Mouse (Mus musculus) E14TG2a.4 (cell line): ENCODE results near the gene Gtpbp1.

ENCODE experiments used
- H3K27me3 ChIP-seq: 2 replicates; pipeline ENCODE4 v1.6.1; 2014; ENCODE audit warnings: low read length, control low read depth; ENCODE audit not compliant: insufficient read depth
- H3K36me3 ChIP-seq: 2 replicates; pipeline ENCODE4 v1.6.1; 2014; ENCODE audit warnings: low read length, control low read depth; ENCODE audit not compliant: insufficient read depth
- H3K4me1 ChIP-seq: replicated peaks from 2 replicates; pipeline ENCODE4 v1.6.1; 2014; ENCODE audit warnings: low read depth, low read length, control low read depth
- H3K4me3 ChIP-seq: replicated peaks from 2 replicates; pipeline ENCODE4 v1.5.1; 2014; ENCODE audit warnings: mild to moderate bottlenecking, low read length
- H3K9me3 ChIP-seq: 2 replicates; pipeline ENCODE4 v1.6.1; 2014; ENCODE audit warnings: low read length, control low read depth
- CTCF ChIP-seq: conservative IDR thresholded peaks from 2 replicates; pipeline ENCODE4 v1.5.1; 2014; ENCODE audit warnings: low read length
- NANOG ChIP-seq: IDR thresholded peaks from 2 replicates; pipeline ENCODE4 v1.6.1; 2014; ENCODE audit warnings: borderline replicate concordance, low read length, mixed read lengths
- POU5F1 ChIP-seq: IDR thresholded peaks from 2 replicates; pipeline ENCODE4 v1.6.1; 2014; ENCODE audit warnings: low read length, borderline replicate concordance

Gene Gtpbp1

GRCm38 (mm10) chr15:79690426-79691022 is at the start of gene Gtpbp1:
Gene Gtpbp1, plus strand, starts transcription at chr15:79690845.
- Histone ChIP-seq H3K4me3 (peak within 1 kb of the TSS; percentile 98), H3K36me3 (peaks cover 39% of the 10 kb centered on the region), H3K4me1 (peaks cover 70% of the 10 kb centered on the region), H3K27me3 (no peaks in the 10 kb centered on the region), H3K9me3 (no peaks in the 10 kb centered on the region)
- TF ChIP-seq CTCF (no peak), POU5F1 (no peak), NANOG (no peak)

- TF ChIP-seq POU5F1 (no peak), CTCF (no peak), NANOG (no peak)
- no peaks in the 10 kb centered on the region for H3K36me3 ChIP-seq
Measured at GRCm38 (mm10) chr15:79641135-79641817, 49.4 kb upstream of the Gtpbp1 start.

GRCm38 (mm10) chr15:79645483-79645882 is 45.2 kb upstream of the Gtpbp1 start:
- TF ChIP-seq NANOG = no peak
- TF ChIP-seq POU5F1 = no peak
- no peak for TF ChIP-seq CTCF
- Histone ChIP-seq H3K4me1 (peaks cover 39% of the 10 kb centered on the region), H3K9me3 (no peaks in the 10 kb centered on the region), H3K36me3 (no peaks in the 10 kb centered on the region), H3K27me3 (0 out of 2 replicates have a peak, but pooled peaks cover 7% of the 10 kb centered on the region), H3K4me3 (no peak overlapping the region)

More at GRCm38 (mm10) chr15:79641135-79641817, 49.4 kb upstream of the Gtpbp1 start:
- 0 out of 2 replicates have a peak, but pooled peaks cover 9% of the 10 kb centered on the region for H3K27me3 ChIP-seq
- H3K9me3 ChIP-seq = no peaks in the 10 kb centered on the region
- no peak overlapping the region for H3K4me3 ChIP-seq
- peaks cover 31% of the 10 kb centered on the region for H3K4me1 ChIP-seq

GRCm38 (mm10) chr15:79648130-79648529 is 42.5 kb upstream of the Gtpbp1 start:
- TF ChIP-seq NANOG (no peak), POU5F1 (no peak), CTCF (no peak)
- H3K9me3 ChIP-seq = no peaks in the 10 kb centered on the region
- H3K4me1 ChIP-seq = peaks cover 26% of the 10 kb centered on the region
- no peak overlapping the region for H3K4me3 ChIP-seq
- 0 out of 2 replicates have a peak, but pooled peaks cover 3% of the 10 kb centered on the region for H3K27me3 ChIP-seq
- H3K36me3 ChIP-seq = no peaks in the 10 kb centered on the region

- TF ChIP-seq NANOG = no peak
- TF ChIP-seq CTCF = peak; percentile 80
- no peak overlapping the region for H3K4me3 ChIP-seq
- no peaks in the 10 kb centered on the region for H3K36me3 ChIP-seq
- H3K4me1 ChIP-seq = peaks cover 25% of the 10 kb centered on the region
- no peaks in the 10 kb centered on the region for H3K9me3 ChIP-seq
- H3K27me3 ChIP-seq = 0 out of 2 replicates have a peak, but pooled peaks cover 3% of the 10 kb centered on the region
Measured at GRCm38 (mm10) chr15:79650569-79650968, 40.1 kb upstream of the Gtpbp1 start.

GRCm38 (mm10) chr15:79651481-79651880 is 39.2 kb upstream of the Gtpbp1 start:
- no peaks in the 10 kb centered on the region for H3K36me3 ChIP-seq
- TF ChIP-seq POU5F1 (no peak), CTCF (peak; percentile 89)
- H3K27me3 ChIP-seq = 0 out of 2 replicates have a peak, but pooled peaks cover 3% of the 10 kb centered on the region
- H3K9me3 ChIP-seq = no peaks in the 10 kb centered on the region
- H3K4me3 ChIP-seq = no peak overlapping the region
- H3K4me1 ChIP-seq = peaks cover 25% of the 10 kb centered on the region

GRCm38 (mm10) chr15:79656451-79656850 is 34.2 kb upstream of the Gtpbp1 start:
- Histone ChIP-seq H3K4me3 (no peak overlapping the region), H3K4me1 (peaks cover 27% of the 10 kb centered on the region), H3K9me3 (no peaks in the 10 kb centered on the region), H3K27me3 (no peaks in the 10 kb centered on the region), H3K36me3 (0 out of 2 replicates have a peak, but pooled peaks cover 5% of the 10 kb centered on the region)
- no peak for TF ChIP-seq POU5F1
- no peak for TF ChIP-seq CTCF
- TF ChIP-seq NANOG = no peak

GRCm38 (mm10) chr15:79657837-79658530 is 32.7 kb upstream of the Gtpbp1 start:
- TF ChIP-seq CTCF (peak; percentile 64), POU5F1 (no peak)
- no peaks in the 10 kb centered on the region for H3K27me3 ChIP-seq
- no peaks in the 10 kb centered on the region for H3K9me3 ChIP-seq
- H3K4me3 ChIP-seq = peak overlapping the region; percentile 87
- H3K36me3 ChIP-seq = peaks cover 16% of the 10 kb centered on the region
- peaks cover 27% of the 10 kb centered on the region for H3K4me1 ChIP-seq
